Comparison of ENCODE assay signal across 8 mouse cellular contexts in the genomic region with DNA sequence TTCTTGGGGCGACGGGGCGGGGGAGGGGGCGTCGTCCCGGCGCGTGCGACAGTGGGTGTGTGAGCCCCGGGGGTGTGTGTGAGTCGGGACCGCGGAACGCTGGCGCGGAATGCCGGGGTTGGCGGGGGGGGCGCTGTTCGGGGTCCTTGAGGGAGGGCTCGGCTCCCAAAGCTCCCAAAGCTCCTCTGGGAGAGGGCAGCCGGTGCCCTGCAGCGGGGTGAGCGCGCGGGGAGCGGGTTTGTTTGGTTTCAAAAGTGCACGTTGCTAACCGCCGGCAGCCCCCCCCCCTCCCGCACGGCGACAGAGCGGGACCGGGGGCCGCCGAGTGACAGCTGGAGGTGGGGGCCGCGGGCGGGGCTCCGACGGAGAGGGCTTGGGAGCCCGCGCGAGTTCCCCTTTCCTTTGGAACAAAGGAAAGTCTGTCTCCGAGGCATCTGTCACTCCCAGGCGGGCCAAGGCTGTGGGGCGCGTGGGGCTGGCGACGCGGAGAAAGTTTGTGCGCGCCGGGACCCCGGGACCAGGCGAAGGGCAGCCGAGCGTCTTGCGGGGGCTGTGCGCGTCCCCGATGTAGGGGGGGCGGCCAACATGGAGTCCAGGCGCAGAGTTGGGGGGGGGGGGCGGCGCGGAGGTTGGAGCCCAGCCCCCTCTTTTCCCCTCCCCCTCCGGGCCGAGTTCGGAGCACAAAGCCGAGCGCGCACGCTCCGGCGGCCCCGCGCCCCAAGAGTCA. TPM values are rescaled to one million over a fixed set of nuclear protein-coding genes. Genes with fewer than 3 reads are reported as not detected.
DNase-seq lines count a peak whose midpoint lies in the region; ATAC-seq and TF ChIP-seq lines count a peak whose summit lies in the region.

No protein-coding gene starts in this region.

- peaks cover 10% of the 10 kb centered on the region for H3K36me3 ChIP-seq in heart, embryonic 16.5 days (ENCODE audit: control insufficient read depth, insufficient read depth)
- peaks cover 14% of the 10 kb centered on the region for H3K36me3 ChIP-seq in limb, embryonic 15.5 days
- no peaks in the 10 kb centered on the region for H3K36me3 ChIP-seq in myocyte (ENCODE audit: control insufficient read depth, insufficient read depth)

- peak overlapping the region; percentile 91 for H3K4me2 ChIP-seq in heart, embryonic 16.5 days (ENCODE audit: low read depth, low read length)
- H3K4me2 ChIP-seq in limb, embryonic 15.5 days = peak overlapping the region; percentile 79
- peak overlapping the region; percentile 100 for H3K4me2 ChIP-seq in myocyte (ENCODE audit: low read depth)

- peak overlapping the region; percentile 96 for H3K9ac ChIP-seq in heart, embryonic 16.5 days (ENCODE audit: low read length)
- H3K9ac ChIP-seq in limb, embryonic 15.5 days = peak overlapping the region; percentile 85

- H3K79me2 ChIP-seq in myocyte (ENCODE audit: control insufficient read depth, insufficient read depth) = peaks cover 33% of the 10 kb centered on the region

- H3K4me1 ChIP-seq in brown adipose tissue, adult 24 weeks (ENCODE audit: control insufficient read depth, insufficient read depth, insufficient read length, low read length) = no peaks in the 10 kb centered on the region; the same call in 1 of the 2 replicates
- peaks cover 44% of the 10 kb centered on the region for H3K4me1 ChIP-seq in heart, embryonic 16.5 days (ENCODE audit: control insufficient read depth, insufficient read depth, low read length)
- peaks cover 59% of the 10 kb centered on the region for H3K4me1 ChIP-seq in limb, embryonic 15.5 days

- under 1% methylated on average over 64 of the region's 79 CpGs for WGBS in heart, embryonic 16.5 days
- 2% methylated on average over 68 of the region's 79 CpGs for WGBS in limb, embryonic 15.5 days

- no peak for TF ChIP-seq POLR2A in myocyte (IDR thresholded peaks at IDR 0.05; ENCODE audit: insufficient read length, low read depth)

- peak; percentile 61 to 69 for DNase-seq in cerebellum, postnatal 10 days
- no peak for DNase-seq in cerebellum, adult 8-10 months
- peak; percentile 46 for DNase-seq in 416B (ENCODE audit: low read depth)
- peak; percentile 60 for DNase-seq in thymus, postnatal 25 days

- H3K27me3 ChIP-seq in heart, embryonic 16.5 days (ENCODE audit: control insufficient read depth, insufficient read depth, low read length) = no peaks in the 10 kb centered on the region
- no peaks in the 10 kb centered on the region for H3K27me3 ChIP-seq in limb, embryonic 15.5 days
- H3K27me3 ChIP-seq in myocyte (ENCODE audit: control insufficient read depth, insufficient read depth, insufficient read length) = no peaks in the 10 kb centered on the region

- no peak overlapping the region for H3K27ac ChIP-seq in brown adipose tissue, adult 24 weeks (replicated peaks; ENCODE audit: low read depth, low read length)
- peak overlapping the region; percentile 97 for H3K27ac ChIP-seq in heart, embryonic 16.5 days (ENCODE audit: low read length)
- H3K27ac ChIP-seq in limb, embryonic 15.5 days = peak overlapping the region; percentile 96

- peak overlapping the region; percentile 86 for H3ac ChIP-seq in myocyte (ENCODE audit: control insufficient read depth, insufficient read length)

- peak overlapping the region; percentile 57 for H3K4me3 ChIP-seq in brown adipose tissue, adult 24 weeks (ENCODE audit: insufficient read depth, low read depth, low read length)
- peak overlapping the region; percentile 91 for H3K4me3 ChIP-seq in heart, embryonic 16.5 days (ENCODE audit: low read length)
- peak overlapping the region; percentile 88 for H3K4me3 ChIP-seq in limb, embryonic 15.5 days
- H3K4me3 ChIP-seq in myocyte = peak overlapping the region; percentile 56

- no peaks in the 10 kb centered on the region for H3K9me3 ChIP-seq in heart, embryonic 16.5 days (replicated peaks; ENCODE audit: control insufficient read depth, low read length)
- no peaks in the 10 kb centered on the region for H3K9me3 ChIP-seq in limb, embryonic 15.5 days

- ATAC-seq in heart, embryonic 16.5 days (replicated peaks; ENCODE audit: extremely low read depth, insufficient read depth, low FRiP score) = peak; percentile 28
- peak; percentile 7; the same call in 1 of the 2 replicates for ATAC-seq in limb, embryonic 15.5 days (ENCODE audit: insufficient number of reproducible peaks, low FRiP score, low TSS enrichment, low read depth)

TF ChIP-seq in myocyte, 11 proteins besides CTCF, POLR2A, EP300 and RAD21:
- TF ChIP-seq USF1 (IDR thresholded peaks at IDR 0.05; ENCODE audit: low read depth) (no peak), TCF12 (IDR thresholded peaks at IDR 0.05; ENCODE audit: insufficient read depth, poor library complexity, severe bottlenecking) (no peak), CEBPB (IDR thresholded peaks at IDR 0.05; ENCODE audit: insufficient read depth, poor library complexity, severe bottlenecking) (no peak), MAX (IDR thresholded peaks at IDR 0.05; ENCODE audit: low read depth) (no peak), SRF (IDR thresholded peaks at IDR 0.05; ENCODE audit: control insufficient read depth, insufficient read length, low read depth) (no peak), MYOG (IDR thresholded peaks at IDR 0.05; ENCODE audit: control insufficient read depth in 1 of 3, insufficient read depth in 1 of 3, insufficient read length in 2 of 3, low read depth in 2 of 3) (peak in 1 of 3 experiments; percentile 63), E2F4 (IDR thresholded peaks at IDR 0.05; ENCODE audit: insufficient read depth) (no peak), TCF3 (IDR thresholded peaks at IDR 0.05; ENCODE audit: insufficient read length, low read depth) (no peak), REST (IDR thresholded peaks at IDR 0.05; ENCODE audit: insufficient read depth, insufficient read length) (no peak), POLR2AphosphoS2 (IDR thresholded peaks at IDR 0.05; ENCODE audit: insufficient read length, low read depth) (no peak), MYOD1 (IDR thresholded peaks at IDR 0.05; ENCODE audit: control insufficient read depth in 1 of 3, insufficient read length in 2 of 3, low read depth in 2 of 3) (peak in 1 of 3 experiments; percentile 5)

RNA-seq across cellular contexts. Expression of a gene that starts 0.7 kb away (rescaled TPM):
- polyA plus RNA-seq in brown adipose tissue, adult 24 weeks (2012; ENCODE audit: insufficient read depth, insufficient read length, missing spikeins) = not detected in 2 replicates
- polyA plus RNA-seq in heart, embryonic 16.5 days (2015; fragmentation: Nextera tagmentation; extraction: Ambion mirVana) = 28.9 and 30.1 TPM in 2 replicates
- 49.2 and 52.7 TPM in 2 replicates for polyA plus RNA-seq in limb, embryonic 15.5 days (2015; fragmentation: Nextera tagmentation; extraction: Ambion mirVana)
- 11.2 TPM for polyA plus RNA-seq in myocyte (2012; fragmentation: generic; extraction: Trizol)

RNA-seq across cellular contexts. Expression of a gene that starts 17.3 kb away (rescaled TPM):
- polyA plus RNA-seq in brown adipose tissue, adult 24 weeks (2012; ENCODE audit: insufficient read depth, insufficient read length, missing spikeins) = 0.83 and 1.3 TPM in 2 replicates
- polyA plus RNA-seq in heart, embryonic 16.5 days (2015; fragmentation: Nextera tagmentation; extraction: Ambion mirVana) = 5.8 and 5.9 TPM in 2 replicates
- 6.6 and 9.2 TPM in 2 replicates for polyA plus RNA-seq in limb, embryonic 15.5 days (2015; fragmentation: Nextera tagmentation; extraction: Ambion mirVana)
- polyA plus RNA-seq in myocyte (2012; fragmentation: generic; extraction: Trizol) = 0.26 TPM

RNA-seq across cellular contexts. Expression of a gene that starts 22.5 kb away (rescaled TPM):
- polyA plus RNA-seq in brown adipose tissue, adult 24 weeks (2012; ENCODE audit: insufficient read depth, insufficient read length, missing spikeins) = 285 and 371 TPM in 2 replicates
- polyA plus RNA-seq in heart, embryonic 16.5 days (2015; fragmentation: Nextera tagmentation; extraction: Ambion mirVana) = 171 and 173 TPM in 2 replicates
- 134 and 157 TPM in 2 replicates for polyA plus RNA-seq in limb, embryonic 15.5 days (2015; fragmentation: Nextera tagmentation; extraction: Ambion mirVana)
- 191 TPM for polyA plus RNA-seq in myocyte (2012; fragmentation: generic; extraction: Trizol)

RNA-seq across cellular contexts. Expression of a gene that starts 46.5 kb away (rescaled TPM):
- polyA plus RNA-seq in brown adipose tissue, adult 24 weeks (2012; ENCODE audit: insufficient read depth, insufficient read length, missing spikeins) = 0.42 TPM in 1 of 2 replicates, not detected in the other
- polyA plus RNA-seq in heart, embryonic 16.5 days (2015; fragmentation: Nextera tagmentation; extraction: Ambion mirVana) = 3.4 and 8.4 TPM in 2 replicates
- 0.46 and 0.63 TPM in 2 replicates for polyA plus RNA-seq in limb, embryonic 15.5 days (2015; fragmentation: Nextera tagmentation; extraction: Ambion mirVana)
- 0.18 TPM for polyA plus RNA-seq in myocyte (2012; fragmentation: generic; extraction: Trizol)
